Mouse (Mus musculus): ENCODE results near the gene Ttc8.

DNA sequence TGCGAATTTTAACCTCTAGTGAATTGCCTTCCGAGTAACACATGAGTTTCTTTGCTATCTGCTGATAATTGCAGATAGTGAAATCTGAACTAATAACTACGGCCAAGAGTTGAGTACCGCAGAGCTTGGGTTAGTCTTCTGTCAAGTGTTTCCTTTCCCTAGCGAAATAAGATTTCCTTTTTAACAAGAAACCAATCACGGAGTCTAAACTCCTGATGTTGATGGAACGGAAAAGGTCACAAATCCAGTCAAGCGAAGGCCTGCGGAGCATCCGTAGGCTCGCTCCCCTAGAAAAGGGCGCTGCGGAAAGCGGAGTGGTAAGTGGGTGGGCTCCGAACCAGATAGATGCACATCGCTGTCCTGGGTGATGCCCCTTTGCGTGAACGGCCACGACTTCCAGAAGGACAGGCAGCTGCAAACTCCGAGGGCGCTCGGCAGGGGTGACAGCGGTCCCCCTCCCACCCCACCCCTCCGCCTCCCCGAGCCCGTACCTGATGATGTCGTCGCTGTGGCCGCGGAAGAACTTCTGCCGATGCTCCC lies 20.0 kb upstream of the Ttc8 start:
- no peak for TF ChIP-seq POLR2AphosphoS2 (IDR thresholded peaks at IDR 0.05; ENCODE audit: insufficient read length, low read depth)
- TF ChIP-seq POLR2A (IDR thresholded peaks at IDR 0.05; ENCODE audit: insufficient read length, low read depth), result no peak
- no peak for TF ChIP-seq TCF12 (IDR thresholded peaks at IDR 0.05; ENCODE audit: insufficient read depth, poor library complexity, severe bottlenecking)
- no peak for TF ChIP-seq REST (IDR thresholded peaks at IDR 0.05; ENCODE audit: insufficient read depth, insufficient read length)
- no peak for TF ChIP-seq USF1 (IDR thresholded peaks at IDR 0.05; ENCODE audit: low read depth)
- TF ChIP-seq MAX (IDR thresholded peaks at IDR 0.05; ENCODE audit: low read depth), result no peak
- TF ChIP-seq MYOD1 (IDR thresholded peaks at IDR 0.05; ENCODE audit: control insufficient read depth in 1 of 3, insufficient read length in 2 of 3, low read depth in 2 of 3), result no peak
- TF ChIP-seq E2F4 (IDR thresholded peaks at IDR 0.05; ENCODE audit: insufficient read depth), result no peak

All from myocyte (in vitro differentiated cells).